Mouse (Mus musculus) myocyte (in vitro differentiated cells): ENCODE results near the gene Tbl1x. TPM values are rescaled to one million over a fixed set of nuclear protein-coding genes. Genes with fewer than 3 reads are reported as not detected.

ENCODE experiments used
- H3K27me3 ChIP-seq: one replicate; pipeline ENCODE4 v1.6.1; 2011; ENCODE audit not compliant: control insufficient read depth, insufficient read depth, insufficient read length
- H3K36me3 ChIP-seq: one replicate; pipeline ENCODE4 v1.6.1; 2011; ENCODE audit not compliant: control insufficient read depth, insufficient read depth
- H3K4me2 ChIP-seq: one replicate; pipeline ENCODE4 v1.6.1; 2011; ENCODE audit warnings: low read depth, control low read depth
- H3K4me3 ChIP-seq: one replicate; pipeline ENCODE4 v1.5.1; 2011; ENCODE audit warnings: mild to moderate bottlenecking, control low read depth, moderate library complexity
- H3K79me2 ChIP-seq: one replicate; pipeline ENCODE4 v1.6.1; 2011; ENCODE audit not compliant: control insufficient read depth, insufficient read depth
- H3ac ChIP-seq: one replicate; pipeline ENCODE4 v1.6.1; 2011; ENCODE audit not compliant: control insufficient read depth, insufficient read length
- CEBPB ChIP-seq: IDR thresholded peaks from 2 replicates; pipeline ENCODE4 v1.6.1; 2011; ENCODE audit warnings: mild to moderate bottlenecking, moderate library complexity; ENCODE audit not compliant: poor library complexity, insufficient read depth, severe bottlenecking
- E2F4 ChIP-seq: IDR thresholded peaks from one replicate; pipeline ENCODE4 v1.6.1; 2011; ENCODE audit warnings: mild to moderate bottlenecking, control low read depth, moderate library complexity; ENCODE audit not compliant: insufficient read depth
- MAX ChIP-seq: IDR thresholded peaks from one replicate; pipeline ENCODE4 v1.6.1; 2011; ENCODE audit warnings: low read depth, mild to moderate bottlenecking, control low read depth
- MYOD1 ChIP-seq, 3 experiments: IDR thresholded peaks; one replicate each; pipeline ENCODE4 v1.6.1; 2011; ENCODE audit warnings: control low read depth in 2 of 3, low read depth in 2 of 3, mild to moderate bottlenecking in 2 of 3, moderate library complexity in 1 of 3; ENCODE audit not compliant: insufficient read length in 2 of 3, control insufficient read depth in 1 of 3
- MYOG ChIP-seq, 3 experiments: IDR thresholded peaks; one replicate each; pipeline ENCODE4 v1.6.1; 2011; ENCODE audit warnings: control low read depth in 2 of 3, low read depth in 2 of 3, mild to moderate bottlenecking in 2 of 3; ENCODE audit not compliant: insufficient read length in 2 of 3, control insufficient read depth in 1 of 3, insufficient read depth in 1 of 3
- POLR2A ChIP-seq: IDR thresholded peaks from one replicate; pipeline ENCODE4 v1.6.1; 2011; ENCODE audit warnings: low read depth, mild to moderate bottlenecking, control low read depth, moderate library complexity; ENCODE audit not compliant: insufficient read length
- POLR2AphosphoS2 ChIP-seq: IDR thresholded peaks from one replicate; pipeline ENCODE4 v1.6.1; 2011; ENCODE audit warnings: low read depth, control low read depth; ENCODE audit not compliant: insufficient read length
- REST ChIP-seq: IDR thresholded peaks from one replicate; pipeline ENCODE4 v1.6.1; 2011; ENCODE audit warnings: mild to moderate bottlenecking, control low read depth, moderate library complexity; ENCODE audit not compliant: insufficient read depth, insufficient read length
- SRF ChIP-seq: IDR thresholded peaks from one replicate; pipeline ENCODE4 v1.6.1; 2011; ENCODE audit warnings: low read depth; ENCODE audit not compliant: control insufficient read depth, insufficient read length
- TCF12 ChIP-seq: IDR thresholded peaks from one replicate; pipeline ENCODE4 v1.6.1; 2011; ENCODE audit warnings: mild to moderate bottlenecking, control low read depth; ENCODE audit not compliant: poor library complexity, insufficient read depth, severe bottlenecking
- TCF3 ChIP-seq: IDR thresholded peaks from one replicate; pipeline ENCODE4 v1.6.1; 2011; ENCODE audit warnings: low read depth, control low read depth; ENCODE audit not compliant: insufficient read length
- USF1 ChIP-seq: IDR thresholded peaks from one replicate; pipeline ENCODE4 v1.6.1; 2011; ENCODE audit warnings: low read depth, mild to moderate bottlenecking, control low read depth, moderate library complexity
- polyA plus RNA-seq: library from polyadenylated mRNA; unstranded; fragments of >200 nt; fragmentation: generic; extraction: Trizol; gene quantifications from one replicate; pipeline ENCODE4 v1.2.1, GENCODE M21; 2012; ENCODE audit warnings: missing spikeins

The Tbl1x gene
- polyA plus RNA-seq, 1 experiment: 31.6 TPM

DNA sequence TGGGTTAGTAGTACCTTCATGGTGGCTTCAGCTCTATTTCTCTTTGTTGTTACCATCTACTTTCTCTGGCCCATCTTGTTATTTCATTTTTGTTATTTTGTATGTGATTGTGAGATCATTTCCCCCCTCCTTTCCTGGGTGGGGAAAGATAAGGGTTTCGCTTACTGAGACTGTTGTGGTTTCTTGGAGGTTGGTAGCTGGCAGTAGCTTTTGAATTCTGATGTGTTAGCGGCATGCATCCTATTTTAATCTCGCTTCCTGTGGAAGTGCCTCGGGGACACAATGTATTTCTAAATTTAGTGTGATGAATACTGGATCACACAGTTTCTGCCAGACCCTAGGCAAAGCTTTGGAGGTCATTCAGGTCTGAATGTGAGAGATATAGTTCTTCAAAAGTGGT is 69.2 kb downstream of the Tbl1x start:
- H3K4me3 ChIP-seq: no peak overlapping the region
- TF ChIP-seq REST (no peak), POLR2A (no peak), TCF12 (no peak), TCF3 (no peak), MYOD1 (IDR thresholded peaks at IDR 0.05; ENCODE audit: control insufficient read depth in 1 of 3, insufficient read length in 2 of 3, low read depth in 2 of 3) (no peak), MAX (no peak), USF1 (no peak)
- no peaks in the 10 kb centered on the region for H3K36me3 ChIP-seq
- H3K4me2 ChIP-seq: peak overlapping the region; percentile 18
- H3K79me2 ChIP-seq: peaks cover 92% of the 10 kb centered on the region
- H3ac ChIP-seq: no peak overlapping the region
- H3K27me3 ChIP-seq: no peaks in the 10 kb centered on the region

GRCm38 (mm10) chrX:77585974-77586373 is 75.2 kb downstream of the Tbl1x start:
- Histone ChIP-seq H3K4me3 (no peak overlapping the region), H3K79me2 (peaks cover 89% of the 10 kb centered on the region), H3K27me3 (no peaks in the 10 kb centered on the region), H3K4me2 (no peak overlapping the region), H3ac (no peak overlapping the region), H3K36me3 (peaks cover 4% of the 10 kb centered on the region)
- TF ChIP-seq USF1: no peak
- TF ChIP-seq TCF3: no peak
- no peak for TF ChIP-seq MYOD1 (IDR thresholded peaks at IDR 0.05; ENCODE audit: control insufficient read depth in 1 of 3, insufficient read length in 2 of 3, low read depth in 2 of 3)
- no peak for TF ChIP-seq CEBPB

- Histone ChIP-seq H3K36me3 (no peaks in the 10 kb centered on the region), H3K4me2 (no peak overlapping the region), H3K4me3 (no peak overlapping the region), H3K27me3 (no peaks in the 10 kb centered on the region), H3K79me2 (peaks cover 67% of the 10 kb centered on the region), H3ac (no peak overlapping the region)
- TF ChIP-seq MYOG (IDR thresholded peaks at IDR 0.05; ENCODE audit: control insufficient read depth in 1 of 3, insufficient read depth in 1 of 3, insufficient read length in 2 of 3, low read depth in 2 of 3) (no peak), E2F4 (no peak), SRF (no peak)
Observed at GRCm38 (mm10) chrX:77594670-77595224, 83.9 kb downstream of the Tbl1x start.

- peaks cover 65% of the 10 kb centered on the region for H3K79me2 ChIP-seq
- no peak overlapping the region for H3K4me3 ChIP-seq
- H3K4me2 ChIP-seq: no peak overlapping the region
- no peak overlapping the region for H3ac ChIP-seq
- TF ChIP-seq SRF (no peak), TCF3 (no peak), POLR2AphosphoS2 (no peak), MYOG (IDR thresholded peaks at IDR 0.05; ENCODE audit: control insufficient read depth in 1 of 3, insufficient read depth in 1 of 3, insufficient read length in 2 of 3, low read depth in 2 of 3) (no peak), TCF12 (no peak), POLR2A (no peak), CEBPB (no peak), REST (no peak), USF1 (no peak), MAX (no peak), MYOD1 (IDR thresholded peaks at IDR 0.05; ENCODE audit: control insufficient read depth in 1 of 3, insufficient read length in 2 of 3, low read depth in 2 of 3) (no peak)
- no peaks in the 10 kb centered on the region for H3K27me3 ChIP-seq
- no peaks in the 10 kb centered on the region for H3K36me3 ChIP-seq
Observed at GRCm38 (mm10) chrX:77597674-77598073, 86.9 kb downstream of the Tbl1x start.

DNA sequence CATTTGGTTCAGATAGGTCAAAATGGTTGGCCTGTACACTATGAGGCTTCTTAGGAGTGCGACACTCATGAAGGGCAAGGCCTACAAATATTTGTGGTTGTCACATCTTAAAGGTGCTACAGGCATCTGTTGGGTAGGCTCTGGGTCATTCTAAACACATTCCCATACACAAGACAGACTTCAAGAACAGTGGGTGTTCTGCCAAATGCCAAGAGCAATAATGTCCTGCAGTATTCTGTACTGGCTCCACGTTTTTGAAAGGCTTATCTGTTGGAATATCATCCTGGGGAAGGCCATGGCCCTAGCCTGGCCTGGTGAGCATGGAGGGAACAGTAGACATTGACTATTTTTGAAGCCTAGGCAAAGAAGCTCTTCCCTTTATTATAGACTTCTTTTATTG is 87.9 kb downstream of the Tbl1x start:
- no peaks in the 10 kb centered on the region for H3K27me3 ChIP-seq
- TF ChIP-seq SRF (no peak), MYOD1 (IDR thresholded peaks at IDR 0.05; ENCODE audit: control insufficient read depth in 1 of 3, insufficient read length in 2 of 3, low read depth in 2 of 3) (no peak), CEBPB (no peak), POLR2A (no peak)
- H3ac ChIP-seq: no peak overlapping the region

More for the DNA sequence above, 87.9 kb downstream of the Tbl1x start:
- H3K36me3 ChIP-seq: no peaks in the 10 kb centered on the region
- H3K4me3 ChIP-seq: no peak overlapping the region
- no peak overlapping the region for H3K4me2 ChIP-seq
- H3K79me2 ChIP-seq: peaks cover 68% of the 10 kb centered on the region
